Mouse (Mus musculus) layer of hippocampus, adult 18-20 months (tissue): ENCODE data around the gene Alkbh6. TPM values are rescaled to one million over a fixed set of nuclear protein-coding genes. Genes with fewer than 3 reads are reported as not detected.

Experiments
- total RNA-seq, 2 experiments: library from RNA; stranded (reverse); gene quantifications; 2 replicates each; pipeline ENCODE4 v1.2.3; 2021

The Alkbh6 gene
- total RNA-seq, 2 experiments from 2014 or later, result 55.2 to 63.0 TPM

Other genes starting within 250 kb of the Alkbh6 start
- 1 to 10 TPM; 4.7 to 4.9 TPM for gene Zfp82, start 235.8 kb upstream of the Alkbh6 start, total RNA-seq
- gene Gm26920, start 218.3 kb upstream of the Alkbh6 start, total RNA-seq, result under 1 TPM in 1 of 2 experiments, not detected in 1; 0.64 TPM
- gene Zfp566, start 218.2 kb upstream of the Alkbh6 start, total RNA-seq, result 1 to 10 TPM; 5.9 to 8.7 TPM
- gene Zfp260, start 213.9 kb upstream of the Alkbh6 start, total RNA-seq, result 10 to 100 TPM; 75.7 to 78.3 TPM
- 10 to 100 TPM; 29.8 to 34.3 TPM for gene Zfp382, start 186.8 kb upstream of the Alkbh6 start, total RNA-seq
- 10 to 100 TPM; 48.3 to 53.7 TPM for gene Zfp146, start 139.0 kb upstream of the Alkbh6 start, total RNA-seq
- gene Cox7a1, start 124.6 kb upstream of the Alkbh6 start, total RNA-seq, result 1 to 10 TPM; 3.1 to 4.6 TPM
- gene Capns1, start 109.9 kb upstream of the Alkbh6 start, total RNA-seq, result 100 to 1,000 TPM; 205 to 227 TPM
- 10 to 100 TPM; 55.1 to 59.8 TPM for gene Polr2i, start 76.8 kb upstream of the Alkbh6 start, total RNA-seq
- 100 to 1,000 TPM; 128 to 131 TPM for gene Tbcb, start 76.4 kb upstream of the Alkbh6 start, total RNA-seq
- gene Ovol3, start 73.0 kb upstream of the Alkbh6 start, total RNA-seq, result not detected
- under 1 TPM in 1 of 2 experiments, not detected in 1; 0.33 TPM for gene Thap8, start 28.6 kb upstream of the Alkbh6 start, total RNA-seq
- gene Wdr62, start 28.3 kb upstream of the Alkbh6 start, total RNA-seq, result 1 to 10 TPM in 1 of 2 experiments, under 1 TPM in 1; 0.77 to 1.6 TPM
- 100 to 1,000 TPM; 461 to 466 TPM for gene Clip3, start 17.0 kb upstream of the Alkbh6 start, total RNA-seq
- gene Syne4, start 6.1 kb downstream of the Alkbh6 start, total RNA-seq, result 10 to 100 TPM; 10.5 to 10.9 TPM
- under 1 TPM; 0.30 to 0.43 TPM for gene E130208F15Rik, start 13.0 kb downstream of the Alkbh6 start, total RNA-seq
- 1 to 10 TPM; 6.3 to 6.6 TPM for gene Sdhaf1, start 15.2 kb downstream of the Alkbh6 start, total RNA-seq
- gene Lrfn3, start 54.1 kb downstream of the Alkbh6 start, total RNA-seq, result 10 to 100 TPM; 29.9 to 32.6 TPM
- gene Tyrobp, start 105.0 kb downstream of the Alkbh6 start, total RNA-seq, result 10 to 100 TPM; 29.7 to 34.3 TPM
- gene Hcst, start 111.1 kb downstream of the Alkbh6 start, total RNA-seq, result under 1 TPM in 1 of 2 experiments, not detected in 1; 0.99 TPM
- 1 to 10 TPM; 3.0 to 4.2 TPM for gene Nfkbid, start 113.0 kb downstream of the Alkbh6 start, total RNA-seq
- 1,000 to 10,000 TPM; 1,425 to 1,440 TPM for gene Aplp1, start 136.8 kb downstream of the Alkbh6 start, total RNA-seq
- 10 to 100 TPM; 11.9 to 17.4 TPM for gene Kirrel2, start 149.0 kb downstream of the Alkbh6 start, total RNA-seq
- 1 to 10 TPM in 1 of 2 experiments, under 1 TPM in 1; 0.96 to 1.8 TPM for gene Nphs1, start 149.6 kb downstream of the Alkbh6 start, total RNA-seq
- gene Prodh2, start 184.9 kb downstream of the Alkbh6 start, total RNA-seq, result not detected
- 100 to 1,000 TPM in 1 of 2 experiments, 10 to 100 TPM in 1; 97.4 to 108 TPM for gene Arhgap33, start 226.3 kb downstream of the Alkbh6 start, total RNA-seq
- 1 to 10 TPM; 2.6 to 2.9 TPM for gene Hspb6, start 243.5 kb downstream of the Alkbh6 start, total RNA-seq
- 1 to 10 TPM; 4.4 to 5.2 TPM for gene Proser3, start 243.6 kb downstream of the Alkbh6 start, total RNA-seq